Mouse (Mus musculus) hindbrain, embryonic 15.5 days (tissue): ENCODE measurements around the gene Gm5134. TPM values are rescaled to one million over a fixed set of nuclear protein-coding genes. Genes with fewer than 3 reads are reported as not detected.

ENCODE experiments used
- ATAC-seq: fragments of 200-750 bp; cut with Nextera tagmentation; 2 replicates; pipeline ENCODE4 v1.8.0; 2017; ENCODE audit warnings: low read depth, moderate number of reproducible peaks, moderate TSS enrichment; ENCODE audit not compliant: low FRiP score
- H3K27ac ChIP-seq: fragments of 300-500 bp; sonication (generic); replicated peaks from 2 replicates; pipeline ENCODE4 v1.5.1; 2015; ENCODE audit warnings: mild to moderate bottlenecking, inconsistent platforms
- H3K27me3 ChIP-seq: fragments of 300-500 bp; sonication (generic); 2 replicates; pipeline ENCODE4 v1.6.1; 2015; ENCODE audit warnings: control low read depth, inconsistent platforms
- H3K36me3 ChIP-seq: fragments of 300-500 bp; sonication (generic); 2 replicates; pipeline ENCODE4 v1.6.1; 2015; ENCODE audit warnings: control low read depth, inconsistent platforms
- H3K4me1 ChIP-seq: fragments of 300-500 bp; sonication (generic); replicated peaks from 2 replicates; pipeline ENCODE4 v1.6.1; 2015; ENCODE audit warnings: control low read depth, inconsistent platforms
- H3K4me2 ChIP-seq: fragments of 300-500 bp; sonication (generic); 2 replicates; pipeline ENCODE4 v1.6.1; 2015; ENCODE audit warnings: moderate library complexity, mild to moderate bottlenecking, inconsistent platforms
- H3K4me3 ChIP-seq: fragments of 300-500 bp; sonication (generic); 2 replicates; pipeline ENCODE4 v1.5.1; 2015; ENCODE audit warnings: mild to moderate bottlenecking, inconsistent platforms
- H3K9ac ChIP-seq: fragments of 300-500 bp; sonication (generic); 2 replicates; pipeline ENCODE4 v1.6.1; 2015; ENCODE audit warnings: inconsistent platforms
- H3K9me3 ChIP-seq: fragments of 300-500 bp; sonication (generic); 2 replicates; pipeline ENCODE4 v1.6.1; 2016; ENCODE audit warnings: control low read depth, inconsistent platforms
- WGBS: fragments of 180-500 bp; shearing (Covaris S2); methylation state at CpG from one replicate; pipeline ENCODE4 v1.1.7; 2015; 5-methylcytosine and 5-hydroxymethylcytosine counted together
- polyA plus RNA-seq: library from polyadenylated mRNA; unstranded; fragments of >200 nt; fragmentation: Nextera tagmentation; extraction: Ambion mirVana; gene quantifications from 2 replicates; pipeline ENCODE4 v1.2.1, GENCODE M21; 2015

Gm5134 gene
- not detected in 2 replicates for polyA plus RNA-seq

DNA sequence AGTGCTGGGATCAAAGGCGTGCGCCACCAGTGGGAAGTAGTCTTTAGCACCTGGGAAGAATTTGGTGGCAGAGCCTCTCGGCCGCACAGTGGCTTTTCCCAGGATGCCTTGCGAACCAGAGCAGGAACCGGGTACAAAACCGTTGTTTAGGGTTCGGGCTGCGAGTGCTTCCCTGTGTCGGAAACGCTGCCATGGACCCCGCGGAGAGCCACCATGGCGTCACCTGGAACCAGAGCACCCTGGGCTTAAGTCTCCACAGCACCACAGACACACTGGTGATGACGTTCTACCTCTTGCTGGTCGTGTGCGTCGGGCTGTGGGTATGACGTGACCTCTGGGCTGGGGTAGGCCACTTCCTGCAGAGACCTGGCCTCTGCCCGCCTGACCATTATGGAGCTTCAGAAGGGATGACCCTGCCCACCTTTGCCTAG, at the start of gene Gm5134:
Gene Gm5134 (plus strand): TSS at position 134 of the 431 bp plus-strand sequence.
- Histone ChIP-seq H3K36me3 (no peaks in the 10 kb centered on the region), H3K9ac (no peak within 1 kb of the TSS), H3K27ac (no peak within 1 kb of the TSS), H3K4me2 (peak within 1 kb of the TSS; percentile 47), H3K27me3 (peaks cover 4% of the 10 kb centered on the region; the same call in 1 of the 2 replicates), H3K4me3 (peak within 1 kb of the TSS; percentile 7; the same call in 1 of the 2 replicates), H3K4me1 (peaks cover 15% of the 10 kb centered on the region), H3K9me3 (no peaks in the 10 kb centered on the region)
- ATAC-seq, result no peak
- WGBS, result 24% methylated on average over 20 of the region's 20 CpGs

- Histone ChIP-seq H3K27me3 (no peaks in the 10 kb centered on the region), H3K9me3 (no peaks in the 10 kb centered on the region), H3K4me2 (no peak overlapping the region), H3K4me3 (no peak overlapping the region), H3K9ac (no peak overlapping the region), H3K36me3 (peaks cover 91% of the 10 kb centered on the region), H3K4me1 (no peaks in the 10 kb centered on the region), H3K27ac (no peak overlapping the region)
- ATAC-seq, result no peak
- WGBS, result 95% methylated on average over 4 of the region's 4 CpGs
These were observed 47.4 kb upstream of the Gm5134 start for GRCm38 (mm10) chr10:75906882-75907281.

DNA sequence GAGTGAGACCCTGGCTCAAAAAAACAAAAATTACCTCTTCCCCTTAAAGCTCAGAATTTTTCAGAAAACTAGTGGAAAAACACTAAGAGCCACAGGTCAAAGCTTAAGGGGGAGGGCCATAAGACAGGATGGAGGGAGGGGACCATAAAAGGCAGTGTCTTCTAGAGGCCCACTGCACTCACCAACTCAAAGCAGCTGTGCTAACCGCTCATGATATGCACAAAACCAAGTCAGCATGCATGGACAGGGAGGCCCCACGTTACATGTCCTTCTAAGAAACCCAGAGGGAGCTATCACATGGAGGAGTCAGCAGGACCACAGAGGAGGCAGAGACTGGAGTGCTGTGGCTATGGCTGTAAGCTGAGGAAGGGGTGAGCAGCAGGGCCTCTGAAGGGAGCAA, 43.6 kb upstream of the Gm5134 start:
- Histone ChIP-seq H3K36me3 (peaks cover 78% of the 10 kb centered on the region), H3K4me3 (no peak overlapping the region), H3K4me1 (no peaks in the 10 kb centered on the region), H3K27ac (no peak overlapping the region), H3K4me2 (no peak overlapping the region), H3K27me3 (no peaks in the 10 kb centered on the region), H3K9me3 (no peaks in the 10 kb centered on the region), H3K9ac (no peak overlapping the region)
- 91% methylated on average over 2 of the region's 2 CpGs for WGBS
- ATAC-seq, result no peak

GRCm38 (mm10) chr10:75913013-75913589, 41.2 kb upstream of the Gm5134 start:
- H3K9me3 ChIP-seq, result no peaks in the 10 kb centered on the region
- H3K36me3 ChIP-seq, result peaks cover 63% of the 10 kb centered on the region
- H3K4me3 ChIP-seq, result no peak overlapping the region
- no peaks in the 10 kb centered on the region for H3K27me3 ChIP-seq
- whole genome bisulfite sequencing, result 71% methylated on average over 6 of the region's 6 CpGs
- H3K4me2 ChIP-seq, result no peak overlapping the region
- no peak for ATAC-seq
- H3K9ac ChIP-seq, result no peak overlapping the region
- no peak overlapping the region for H3K27ac ChIP-seq
- H3K4me1 ChIP-seq, result peaks cover 5% of the 10 kb centered on the region

- no peaks in the 10 kb centered on the region for H3K27me3 ChIP-seq
- ATAC-seq, result no peak
- no peak overlapping the region for H3K4me2 ChIP-seq
- H3K9ac ChIP-seq, result no peak overlapping the region
- H3K9me3 ChIP-seq, result no peaks in the 10 kb centered on the region
- H3K36me3 ChIP-seq, result peaks cover 45% of the 10 kb centered on the region
- H3K4me3 ChIP-seq, result no peak overlapping the region
- WGBS, result 90% methylated on average over 7 of the region's 7 CpGs
- H3K27ac ChIP-seq, result no peak overlapping the region
- H3K4me1 ChIP-seq, result peaks cover 30% of the 10 kb centered on the region
These were observed 38.8 kb upstream of the Gm5134 start for GRCm38 (mm10) chr10:75915557-75915956.

DNA sequence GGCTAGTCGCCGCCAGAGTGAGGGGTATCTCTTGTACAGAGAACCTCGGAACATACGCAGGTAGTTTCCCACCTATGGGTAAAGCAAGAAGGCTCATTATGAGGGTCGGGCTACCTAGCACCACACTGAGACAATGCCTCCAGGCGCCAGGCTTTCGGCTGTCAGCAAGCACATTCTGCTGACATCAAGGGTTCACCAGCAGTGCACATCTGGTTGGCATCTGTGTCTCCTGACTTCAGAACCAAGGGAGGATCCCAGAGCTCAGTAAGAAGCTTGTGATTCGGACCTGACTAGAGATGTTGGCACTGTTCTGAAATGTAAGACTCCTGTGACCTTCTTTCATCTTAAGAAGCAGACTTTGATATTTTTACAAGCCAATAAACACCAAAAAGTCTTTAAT, 37.5 kb upstream of the Gm5134 start:
- Histone ChIP-seq H3K27me3 (no peaks in the 10 kb centered on the region), H3K9ac (no peak overlapping the region), H3K4me2 (no peak overlapping the region), H3K4me1 (peaks cover 31% of the 10 kb centered on the region), H3K36me3 (peaks cover 33% of the 10 kb centered on the region), H3K9me3 (no peaks in the 10 kb centered on the region), H3K27ac (no peak overlapping the region), H3K4me3 (no peak overlapping the region)
- WGBS, result 78% methylated on average over 8 of the region's 8 CpGs
- ATAC-seq, result no peak

DNA sequence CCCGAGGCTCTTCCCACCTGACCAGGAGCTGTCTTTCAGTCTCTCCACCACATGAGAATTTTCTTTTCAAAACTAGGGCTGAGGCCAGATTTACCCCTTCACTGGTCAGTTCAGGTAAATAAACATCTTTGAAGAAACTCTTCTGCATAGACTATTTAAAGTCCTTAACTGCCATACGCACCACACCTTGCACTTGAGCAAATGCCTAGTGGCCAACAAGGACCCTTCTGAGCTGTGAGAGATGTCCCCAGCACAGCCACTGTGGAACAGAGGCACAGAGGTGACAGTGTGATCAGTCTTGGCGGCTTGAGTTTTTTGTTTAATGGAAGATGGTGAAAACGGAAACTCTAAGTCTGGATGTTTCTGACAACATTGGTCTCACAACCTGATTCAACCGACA, 35.3 kb upstream of the Gm5134 start:
- Histone ChIP-seq H3K4me1 (peaks cover 44% of the 10 kb centered on the region), H3K9ac (no peak overlapping the region), H3K36me3 (peaks cover 18% of the 10 kb centered on the region), H3K9me3 (no peaks in the 10 kb centered on the region), H3K27ac (no peak overlapping the region), H3K4me2 (peak overlapping the region; percentile 7; the same call in 1 of the 2 replicates), H3K27me3 (no peaks in the 10 kb centered on the region), H3K4me3 (no peak overlapping the region)
- 80% methylated on average over 5 of the region's 5 CpGs for WGBS
- ATAC-seq, result no peak

- WGBS, result 0% methylated on average over 76 of the region's 76 CpGs
- peak; percentile 91 for ATAC-seq
These were observed 33.1 kb upstream of the Gm5134 start, which contains the start of gene Smarcb1 for GRCm38 (mm10) chr10:75921026-75921725. Gene Smarcb1 (minus strand): TSS chr10:75921617.

GRCm38 (mm10) chr10:75921726-75922560, 32.4 kb upstream of the Gm5134 start:
- H3K9me3 ChIP-seq, result no peaks in the 10 kb centered on the region
- ATAC-seq, result peak; percentile 53; the same call in 1 of the 2 replicates
- H3K27me3 ChIP-seq, result no peaks in the 10 kb centered on the region
- WGBS, result 4% methylated on average over 22 of the region's 22 CpGs
- H3K36me3 ChIP-seq, result no peaks in the 10 kb centered on the region
- H3K9ac ChIP-seq, result peak overlapping the region; percentile 100
- peak overlapping the region; percentile 100 for H3K4me3 ChIP-seq
- peak overlapping the region; percentile 99 for H3K27ac ChIP-seq
- peak overlapping the region; percentile 81 for H3K4me2 ChIP-seq
- peaks cover 40% of the 10 kb centered on the region for H3K4me1 ChIP-seq

More at GRCm38 (mm10) chr10:75921026-75921725, 33.1 kb upstream of the Gm5134 start, which contains the start of gene Smarcb1:
- Histone ChIP-seq H3K36me3 (peaks cover 2% of the 10 kb centered on the region), H3K4me3 (peak within 1 kb of the TSS; percentile 100), H3K9ac (peak within 1 kb of the TSS; percentile 100), H3K27ac (peak within 1 kb of the TSS; percentile 99), H3K4me1 (peaks cover 41% of the 10 kb centered on the region), H3K27me3 (no peaks in the 10 kb centered on the region), H3K4me2 (peak within 1 kb of the TSS; percentile 81), H3K9me3 (no peaks in the 10 kb centered on the region)

DNA sequence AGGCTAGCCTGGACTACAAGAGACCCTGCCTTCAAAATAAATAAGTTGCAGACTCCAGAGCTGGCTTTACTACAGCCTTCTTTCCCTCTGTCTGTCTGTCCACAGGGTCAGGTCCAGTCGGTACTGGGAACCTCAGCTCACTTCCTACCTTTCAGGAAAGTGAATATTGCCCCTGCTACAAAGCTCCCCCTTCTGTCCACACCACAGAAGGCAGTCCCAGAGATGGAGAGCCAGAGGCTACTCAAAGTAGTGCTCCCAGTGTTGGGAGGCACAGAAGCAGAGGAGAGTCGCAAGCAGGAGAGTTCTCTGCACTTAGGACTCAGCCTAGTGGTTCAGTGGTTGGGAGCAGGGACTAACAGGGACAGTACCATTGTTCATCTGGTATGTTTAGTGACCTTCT, 30.0 kb upstream of the Gm5134 start:
- no peak overlapping the region for H3K4me3 ChIP-seq
- no peaks in the 10 kb centered on the region for H3K27me3 ChIP-seq
- H3K9me3 ChIP-seq, result no peaks in the 10 kb centered on the region
- no peak overlapping the region for H3K27ac ChIP-seq
- ATAC-seq, result no peak
- 59% methylated on average over 2 of the region's 2 CpGs for WGBS
- no peaks in the 10 kb centered on the region for H3K36me3 ChIP-seq
- no peak overlapping the region for H3K9ac ChIP-seq
- H3K4me1 ChIP-seq, result peaks cover 27% of the 10 kb centered on the region
- H3K4me2 ChIP-seq, result no peak overlapping the region

DNA sequence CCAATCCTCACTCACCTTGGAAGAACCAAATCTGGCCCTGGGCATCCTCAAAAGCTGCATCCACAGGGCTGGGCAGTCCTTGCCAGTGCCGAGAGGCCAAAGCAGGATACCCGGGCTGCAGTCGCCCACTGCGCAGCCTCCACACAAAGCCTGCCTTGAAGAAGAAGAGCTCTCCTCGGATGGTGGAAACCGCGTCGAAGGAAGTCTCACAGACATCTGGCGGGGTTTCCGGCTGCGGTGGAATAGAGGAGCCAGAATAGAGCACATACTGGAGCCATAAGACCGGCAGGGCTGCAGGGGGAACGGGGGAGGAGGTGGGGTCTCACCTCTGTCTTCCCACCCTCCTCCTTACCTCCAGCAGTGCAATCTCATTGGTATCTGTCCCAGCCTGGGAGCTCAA, 27.9 kb upstream of the Gm5134 start:
- no peak overlapping the region for H3K9ac ChIP-seq
- no peaks in the 10 kb centered on the region; the same call in 1 of the 2 replicates for H3K27me3 ChIP-seq
- H3K4me1 ChIP-seq, result peaks cover 26% of the 10 kb centered on the region
- H3K27ac ChIP-seq, result no peak overlapping the region
- H3K9me3 ChIP-seq, result no peaks in the 10 kb centered on the region
- WGBS, result 73% methylated on average over 13 of the region's 13 CpGs
- no peaks in the 10 kb centered on the region for H3K36me3 ChIP-seq
- H3K4me3 ChIP-seq, result no peak overlapping the region
- no peak for ATAC-seq
- no peak overlapping the region for H3K4me2 ChIP-seq
